Comparison of ENCODE assay signal across 8 mouse cellular contexts in genomic region chr13:55329109-55329682, GRCm38 (mm10). TPM values are rescaled to one million over a fixed set of nuclear protein-coding genes. Genes with fewer than 3 reads are reported as not detected.
DNase-seq lines count a peak whose midpoint lies in the region; ATAC-seq and TF ChIP-seq lines count a peak whose summit lies in the region.

No protein-coding gene starts in this region.

- no peak for TF ChIP-seq EP300 in heart, postnatal 0 days (IDR thresholded peaks at IDR 0.05; ENCODE audit: low read depth)
- no peak for TF ChIP-seq EP300 in liver, postnatal 0 days (IDR thresholded peaks at IDR 0.05; ENCODE audit: low read depth)

- H3K4me2 ChIP-seq in heart, postnatal 0 days (ENCODE audit: low read depth, low read length), result peak overlapping the region; percentile 90
- H3K4me2 ChIP-seq in liver, postnatal 0 days (ENCODE audit: low read depth, low read length), result peak overlapping the region; percentile 94

- no peak for DNase-seq in heart, embryonic 10.5 days (ENCODE audit: low spot score)
- no peak for DNase-seq in heart, adult 11 months
- peak; percentile 41 to 42 for DNase-seq in B cell, adult 2 months
- peak; percentile 80 to 86 for DNase-seq in cerebellum, postnatal 10 days
- no peak for DNase-seq in heart, postnatal 0 days (ENCODE audit: low spot score)
- DNase-seq in liver, postnatal 0 days, result no peak
- DNase-seq in spleen, postnatal 4 days (ENCODE audit: low spot score in 2 of 2), result peak; percentile 58 to 84
- no peak for DNase-seq in urinary bladder, adult 2 months (ENCODE audit: low spot score)

- peaks cover 20% of the 10 kb centered on the region for H3K36me3 ChIP-seq in heart, embryonic 10.5 days
- peaks cover 19% of the 10 kb centered on the region for H3K36me3 ChIP-seq in heart, postnatal 0 days (replicated peaks; ENCODE audit: control insufficient read depth, insufficient read depth, low read length)
- peaks cover 25% of the 10 kb centered on the region for H3K36me3 ChIP-seq in liver, postnatal 0 days (replicated peaks; ENCODE audit: insufficient read depth, low read length)

- peak overlapping the region; percentile 82 for H3K4me3 ChIP-seq in heart, embryonic 10.5 days
- peak overlapping the region; percentile 73 for H3K4me3 ChIP-seq in heart, postnatal 0 days (ENCODE audit: low read depth, low read length)
- peak overlapping the region; percentile 77 for H3K4me3 ChIP-seq in liver, postnatal 0 days (ENCODE audit: low read depth, low read length)

- peak overlapping the region; percentile 59 for H3K9ac ChIP-seq in heart, postnatal 0 days (replicated peaks; ENCODE audit: low read depth, low read length)
- H3K9ac ChIP-seq in liver, postnatal 0 days (replicated peaks), result peak overlapping the region; percentile 87

- peaks cover 7% of the 10 kb centered on the region; the same call in 1 of the 2 replicates for H3K27me3 ChIP-seq in heart, embryonic 10.5 days (ENCODE audit: insufficient read depth, poor library complexity, severe bottlenecking)
- no peaks in the 10 kb centered on the region for H3K27me3 ChIP-seq in heart, postnatal 0 days (ENCODE audit: control insufficient read depth, insufficient read depth, low read length)
- H3K27me3 ChIP-seq in liver, postnatal 0 days (ENCODE audit: insufficient read depth, low read length), result no peaks in the 10 kb centered on the region

- TF ChIP-seq CTCF in heart, postnatal 0 days (IDR thresholded peaks at IDR 0.05; ENCODE audit: low read depth), result no peak
- TF ChIP-seq CTCF in liver, postnatal 0 days (IDR thresholded peaks at IDR 0.05; ENCODE audit: low read depth), result no peak

- H3K9me3 ChIP-seq in heart, embryonic 10.5 days, result no peaks in the 10 kb centered on the region
- H3K9me3 ChIP-seq in heart, postnatal 0 days (replicated peaks; ENCODE audit: control insufficient read depth, low read length), result no peaks in the 10 kb centered on the region
- H3K9me3 ChIP-seq in liver, postnatal 0 days (ENCODE audit: low read length), result no peaks in the 10 kb centered on the region

- peak; percentile 13; the same call in 1 of the 2 replicates for ATAC-seq in heart, postnatal 0 days (ENCODE audit: insufficient read depth, low read depth)
- peak; percentile 24 for ATAC-seq in liver, postnatal 0 days

- H3K4me1 ChIP-seq in heart, embryonic 10.5 days, result peaks cover 43% of the 10 kb centered on the region
- peaks cover 20% of the 10 kb centered on the region for H3K4me1 ChIP-seq in heart, postnatal 0 days (ENCODE audit: control insufficient read depth, insufficient read depth)
- H3K4me1 ChIP-seq in liver, postnatal 0 days (ENCODE audit: insufficient read depth), result peaks cover 31% of the 10 kb centered on the region

- peak overlapping the region; percentile 96 for H3K27ac ChIP-seq in heart, embryonic 10.5 days
- peak overlapping the region; percentile 85 for H3K27ac ChIP-seq in heart, postnatal 0 days (ENCODE audit: low read depth)
- peak overlapping the region; percentile 87 for H3K27ac ChIP-seq in liver, postnatal 0 days (ENCODE audit: low read depth)

- WGBS in heart, embryonic 10.5 days, result under 1% methylated on average over 28 of the region's 29 CpGs
- under 1% methylated on average over 29 of the region's 29 CpGs for WGBS in heart, postnatal 0 days
- under 1% methylated on average over 24 of the region's 29 CpGs for WGBS in liver, postnatal 0 days (ENCODE audit: insufficient replicate concordance)

RNA-seq across cellular contexts. Expression of gene Mxd3, which starts 0.4 kb away (rescaled TPM):
- 14.3 and 15.0 TPM in 2 replicates for polyA plus RNA-seq in heart, embryonic 10.5 days (2016; fragmentation: Nextera tagmentation; extraction: Ambion mirVana)
- total RNA-seq in heart, postnatal 0 days (2014; rRNA removed; ENCODE audit: low replicate concordance), result 24.8 and 33.1 TPM in 2 replicates
- polyA plus RNA-seq in heart, postnatal 0 days (2015; fragmentation: Nextera tagmentation; extraction: Ambion mirVana), result 8.6 and 11.4 TPM in 2 replicates
- 14.0 and 15.9 TPM in 2 replicates for polyA plus RNA-seq in liver, postnatal 0 days (2015; fragmentation: Nextera tagmentation; extraction: Ambion mirVana)
- 1.3 and 1.9 TPM in 2 replicates for polyA plus RNA-seq in urinary bladder, adult 2 months (2012; rRNA removed)

RNA-seq across cellular contexts. Expression of gene Rab24, which starts 7.5 kb away (rescaled TPM):
- polyA plus RNA-seq in heart, embryonic 10.5 days (2016; fragmentation: Nextera tagmentation; extraction: Ambion mirVana), result 57.4 and 76.2 TPM in 2 replicates
- total RNA-seq in heart, postnatal 0 days (2014; rRNA removed; ENCODE audit: low replicate concordance), result 69.2 and 74.5 TPM in 2 replicates
- 53.0 and 59.9 TPM in 2 replicates for polyA plus RNA-seq in heart, postnatal 0 days (2015; fragmentation: Nextera tagmentation; extraction: Ambion mirVana)
- 38.7 and 39.6 TPM in 2 replicates for polyA plus RNA-seq in liver, postnatal 0 days (2015; fragmentation: Nextera tagmentation; extraction: Ambion mirVana)
- 100.0 and 134 TPM in 2 replicates for polyA plus RNA-seq in urinary bladder, adult 2 months (2012; rRNA removed)

RNA-seq across cellular contexts. Expression of gene Prelid1, which starts 8.9 kb away (rescaled TPM):
- polyA plus RNA-seq in heart, embryonic 10.5 days (2016; fragmentation: Nextera tagmentation; extraction: Ambion mirVana), result 478 and 538 TPM in 2 replicates
- total RNA-seq in heart, postnatal 0 days (2014; rRNA removed; ENCODE audit: low replicate concordance), result 161 and 188 TPM in 2 replicates
- polyA plus RNA-seq in heart, postnatal 0 days (2015; fragmentation: Nextera tagmentation; extraction: Ambion mirVana), result 192 and 196 TPM in 2 replicates
- 196 and 213 TPM in 2 replicates for polyA plus RNA-seq in liver, postnatal 0 days (2015; fragmentation: Nextera tagmentation; extraction: Ambion mirVana)
- 168 and 176 TPM in 2 replicates for polyA plus RNA-seq in urinary bladder, adult 2 months (2012; rRNA removed)

RNA-seq across cellular contexts. Expression of gene Lman2, which starts 33.4 kb away (rescaled TPM):
- 114 and 117 TPM in 2 replicates for polyA plus RNA-seq in heart, embryonic 10.5 days (2016; fragmentation: Nextera tagmentation; extraction: Ambion mirVana)
- total RNA-seq in heart, postnatal 0 days (2014; rRNA removed; ENCODE audit: low replicate concordance), result 89.3 and 100 TPM in 2 replicates
- polyA plus RNA-seq in heart, postnatal 0 days (2015; fragmentation: Nextera tagmentation; extraction: Ambion mirVana), result 41.3 and 42.4 TPM in 2 replicates
- 50.5 and 56.0 TPM in 2 replicates for polyA plus RNA-seq in liver, postnatal 0 days (2015; fragmentation: Nextera tagmentation; extraction: Ambion mirVana)
- 67.3 and 72.5 TPM in 2 replicates for polyA plus RNA-seq in urinary bladder, adult 2 months (2012; rRNA removed)

RNA-seq across cellular contexts. Expression of gene Rgs14, which starts 40.3 kb away (rescaled TPM):
- polyA plus RNA-seq in heart, embryonic 10.5 days (2016; fragmentation: Nextera tagmentation; extraction: Ambion mirVana), result 0.18 and 0.68 TPM in 2 replicates
- total RNA-seq in heart, postnatal 0 days (2014; rRNA removed; ENCODE audit: low replicate concordance), result 0.46 and 1.1 TPM in 2 replicates
- polyA plus RNA-seq in heart, postnatal 0 days (2015; fragmentation: Nextera tagmentation; extraction: Ambion mirVana), result 0.30 and 0.32 TPM in 2 replicates
- 2.8 and 3.1 TPM in 2 replicates for polyA plus RNA-seq in liver, postnatal 0 days (2015; fragmentation: Nextera tagmentation; extraction: Ambion mirVana)
- 2.0 and 2.7 TPM in 2 replicates for polyA plus RNA-seq in urinary bladder, adult 2 months (2012; rRNA removed)

Comparison
In these comparisons a context has a peak if more than half of its experiments do, and no peak if none do; other contexts are left out.
1. DNase-seq: peak in B cell, adult 2 months (2 of 2), cerebellum, postnatal 10 days (2 of 2) and spleen, postnatal 4 days (2 of 2); none in heart, embryonic 10.5 days (single experiment), heart, adult 11 months (single experiment), heart, postnatal 0 days (single experiment), liver, postnatal 0 days (single experiment) and urinary bladder, adult 2 months (single experiment).
2. Peak in every context shown above with its lines, with median percentiles within 50 percentile points of each other: H3K27ac ChIP-seq and H3K4me3 ChIP-seq.